Comparison of ENCODE assay signal across 26 mouse cellular contexts in the genomic region with DNA sequence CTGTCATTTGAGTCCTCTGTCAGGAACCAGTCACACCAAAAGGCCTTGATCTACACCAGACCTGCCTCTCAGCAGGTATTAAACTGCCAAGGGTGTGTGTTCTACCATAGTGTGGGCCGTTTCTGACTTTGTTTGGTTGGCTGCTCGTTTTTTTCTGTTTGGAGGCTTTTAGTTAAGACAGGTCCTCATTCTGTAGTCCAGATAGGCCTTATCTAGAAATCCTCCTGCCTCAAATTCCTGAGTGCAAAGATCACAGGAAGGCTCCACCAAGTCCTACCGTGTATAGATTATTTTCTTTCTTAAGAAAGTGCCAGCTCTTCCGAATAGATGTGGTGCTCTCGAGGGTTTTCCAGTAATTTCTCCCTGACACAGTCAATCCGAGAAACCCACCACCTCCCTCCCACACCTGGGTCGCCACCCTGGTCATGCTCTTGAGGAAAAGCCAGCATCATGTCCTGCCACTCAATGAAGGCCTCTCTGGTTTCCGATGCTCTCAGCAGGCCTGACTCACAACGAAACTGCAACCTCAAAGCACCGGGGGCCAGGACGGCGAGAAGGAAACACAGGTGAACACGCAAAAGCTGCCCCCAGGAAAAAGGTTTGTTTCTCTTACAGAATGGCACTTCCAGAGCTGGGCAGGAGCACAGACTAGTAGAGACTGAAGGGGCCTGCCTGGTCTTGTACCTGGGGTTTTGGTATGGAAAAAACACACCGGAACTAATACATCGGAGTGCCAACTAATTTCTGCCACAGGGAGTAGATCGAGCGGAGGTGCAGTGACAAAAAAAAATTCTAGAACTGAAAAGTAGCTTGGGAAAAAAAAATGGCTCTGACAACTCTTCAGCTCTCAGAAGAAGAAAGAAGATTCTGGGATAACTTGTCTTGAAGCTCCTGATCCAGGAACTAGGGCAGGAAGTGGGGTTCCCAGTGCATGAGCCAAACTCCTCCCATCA. TPM values are rescaled to one million over a fixed set of nuclear protein-coding genes. Genes with fewer than 3 reads are reported as not detected.
A peak's percentile ranks its signal among the peaks of the same experiment; 100 is the strongest.
DNase-seq lines count a peak whose midpoint lies in the region; ATAC-seq and TF ChIP-seq lines count a peak whose summit lies in the region.
"Had no signal": no experiment of that assay in that cellular context is flagged by ENCODE, and none has a peak within 500 bp of the region (broad histone marks: within the 10 kb centered on the region; RNA-seq: fewer than 3 reads in every experiment).

No protein-coding gene starts in this region.

- H3K9ac ChIP-seq in liver, embryonic 12.5 days, result no peak overlapping the region
- H3K9ac ChIP-seq in liver, embryonic 13.5 days, result no peak overlapping the region
- no peak overlapping the region for H3K9ac ChIP-seq in stomach, postnatal 0 days (ENCODE audit: low read length)
- H3K9ac ChIP-seq: heart, embryonic 12.5 days; limb, embryonic 13.5 days had no signal

- H3K36me3 ChIP-seq in liver, embryonic 12.5 days, result no peaks in the 10 kb centered on the region
- no peaks in the 10 kb centered on the region for H3K36me3 ChIP-seq in liver, embryonic 13.5 days
- no peaks in the 10 kb centered on the region for H3K36me3 ChIP-seq in stomach, postnatal 0 days (ENCODE audit: control insufficient read depth, insufficient read depth, low read length)
- H3K36me3 ChIP-seq: forebrain, embryonic 10.5 days; heart, embryonic 12.5 days; limb, embryonic 13.5 days had no signal

- no peak for TF ChIP-seq EP300 in stomach, postnatal 0 days (optimal IDR thresholded peaks at IDR 0.05)

- H3K9me3 ChIP-seq in liver, embryonic 12.5 days (replicated peaks), result no peaks in the 10 kb centered on the region
- no peaks in the 10 kb centered on the region for H3K9me3 ChIP-seq in liver, embryonic 13.5 days (replicated peaks)
- no peaks in the 10 kb centered on the region for H3K9me3 ChIP-seq in stomach, postnatal 0 days (ENCODE audit: control insufficient read depth, low read length)
- H3K9me3 ChIP-seq: forebrain, embryonic 10.5 days; heart, embryonic 12.5 days; limb, embryonic 13.5 days had no signal

- WGBS in liver, embryonic 12.5 days (ENCODE audit: insufficient replicate concordance), result 54% methylated on average over 17 of the region's 17 CpGs
- 50% methylated on average over 17 of the region's 17 CpGs for WGBS in liver, embryonic 13.5 days (ENCODE audit: insufficient replicate concordance)
- 57% methylated on average over 17 of the region's 17 CpGs for WGBS in stomach, postnatal 0 days

- no peak overlapping the region for H3K27ac ChIP-seq in liver, embryonic 12.5 days
- no peak overlapping the region for H3K27ac ChIP-seq in liver, embryonic 13.5 days
- no peak overlapping the region for H3K27ac ChIP-seq in stomach, postnatal 0 days (replicated peaks)
- H3K27ac ChIP-seq: forebrain, embryonic 10.5 days; hindbrain, postnatal 0 days; limb, embryonic 13.5 days had no signal

- peaks cover 19% of the 10 kb centered on the region for H3K4me1 ChIP-seq in liver, embryonic 12.5 days
- H3K4me1 ChIP-seq in liver, embryonic 13.5 days (replicated peaks), result peaks cover 13% of the 10 kb centered on the region; the same call in 1 of the 2 replicates
- H3K4me1 ChIP-seq in stomach, postnatal 0 days (replicated peaks; ENCODE audit: control insufficient read depth, insufficient read depth), result no peaks in the 10 kb centered on the region
- H3K4me1 ChIP-seq: limb, embryonic 13.5 days had no signal

- no peak overlapping the region for H3K4me3 ChIP-seq in liver, embryonic 12.5 days
- H3K4me3 ChIP-seq in liver, embryonic 13.5 days (replicated peaks), result no peak overlapping the region
- no peak overlapping the region for H3K4me3 ChIP-seq in stomach, postnatal 0 days (ENCODE audit: low read depth, low read length)
- H3K4me3 ChIP-seq: forebrain, embryonic 10.5 days; heart, embryonic 12.5 days; limb, embryonic 13.5 days had no signal

- peak; percentile 60 for ATAC-seq in liver, embryonic 12.5 days
- peak; percentile 98 for ATAC-seq in CD4-positive, CD25-positive, alpha-beta regulatory T cell, adult 4 months
- peak; percentile 76 for ATAC-seq in liver, embryonic 13.5 days (ENCODE audit: low read depth)
- ATAC-seq in stomach, postnatal 0 days (ENCODE audit: low FRiP score, low TSS enrichment), result no peak
- ATAC-seq: forebrain, embryonic 16.5 days; hindbrain, postnatal 0 days had no signal

- H3K27me3 ChIP-seq in liver, embryonic 12.5 days (replicated peaks), result no peaks in the 10 kb centered on the region
- H3K27me3 ChIP-seq in liver, embryonic 13.5 days, result no peaks in the 10 kb centered on the region
- H3K27me3 ChIP-seq in stomach, postnatal 0 days (ENCODE audit: control insufficient read depth, insufficient read depth, low read length), result no peaks in the 10 kb centered on the region
- H3K27me3 ChIP-seq: heart, embryonic 12.5 days; limb, embryonic 13.5 days had no signal

- no peak overlapping the region for H3K4me2 ChIP-seq in liver, embryonic 12.5 days
- no peak overlapping the region for H3K4me2 ChIP-seq in liver, embryonic 13.5 days
- no peak overlapping the region for H3K4me2 ChIP-seq in stomach, postnatal 0 days (replicated peaks; ENCODE audit: low read depth)
- H3K4me2 ChIP-seq: heart, embryonic 12.5 days; limb, embryonic 13.5 days had no signal

- no peak for TF ChIP-seq CTCF in stomach, postnatal 0 days (IDR thresholded peaks at IDR 0.05; ENCODE audit: low read depth)

- DNase-seq in liver, result no peak
- DNase-seq in liver, embryonic 13.5 days, result no peak
- DNase-seq in right cerebral cortex, adult 2 months (ENCODE audit: low spot score in 2 of 2), result no peak
- no peak for DNase-seq in stomach, postnatal 0 days (ENCODE audit: low spot score)
- DNase-seq in layer of hippocampus, adult 9-11 months, result no peak
- DNase-seq: adrenal gland, postnatal 36 days; cerebellum, adult 11 months; cerebellum, adult 9-11 months; gastrocnemius, postnatal 10 days; heart, postnatal 10 days; kidney, adult 8-10 months; kidney, postnatal 10 days; lung, adult 18-20 months; lung, postnatal 10 days had no signal

RNA-seq across cellular contexts. Expression of a gene that starts 9.2 kb away (rescaled TPM):
- polyA plus RNA-seq in liver, embryonic 12.5 days (2016; fragmentation: Nextera tagmentation; extraction: Ambion mirVana), result not detected in 2 replicates
- 10 to 100 TPM in 1 of 2 experiments, 1 to 10 TPM in 1; 5.9 to 13.6 TPM for polyA plus RNA-seq in CD4-positive, CD25-positive, alpha-beta regulatory T cell, adult 4 months (2017; shearing (Covaris generic))
- polyA plus RNA-seq in liver, embryonic 13.5 days (2015; fragmentation: Nextera tagmentation; extraction: Ambion mirVana), result not detected in 2 replicates
- polyA plus RNA-seq in stomach, postnatal 0 days (2015; fragmentation: Nextera tagmentation; extraction: Ambion mirVana), result not detected in 2 replicates
- polyA plus RNA-seq: C2C12; forebrain, embryonic 10.5 days; heart, embryonic 12.5 days; hindbrain, embryonic 11.5 days; hindbrain, postnatal 0 days; midbrain, postnatal 0 days; neural tube, embryonic 14.5 days; small intestine, adult 2 months had no signal
